Mouse (Mus musculus): ENCODE data around the gene Dffb.
A peak's percentile ranks its signal among the peaks of the same experiment; 100 is the strongest.

DNA sequence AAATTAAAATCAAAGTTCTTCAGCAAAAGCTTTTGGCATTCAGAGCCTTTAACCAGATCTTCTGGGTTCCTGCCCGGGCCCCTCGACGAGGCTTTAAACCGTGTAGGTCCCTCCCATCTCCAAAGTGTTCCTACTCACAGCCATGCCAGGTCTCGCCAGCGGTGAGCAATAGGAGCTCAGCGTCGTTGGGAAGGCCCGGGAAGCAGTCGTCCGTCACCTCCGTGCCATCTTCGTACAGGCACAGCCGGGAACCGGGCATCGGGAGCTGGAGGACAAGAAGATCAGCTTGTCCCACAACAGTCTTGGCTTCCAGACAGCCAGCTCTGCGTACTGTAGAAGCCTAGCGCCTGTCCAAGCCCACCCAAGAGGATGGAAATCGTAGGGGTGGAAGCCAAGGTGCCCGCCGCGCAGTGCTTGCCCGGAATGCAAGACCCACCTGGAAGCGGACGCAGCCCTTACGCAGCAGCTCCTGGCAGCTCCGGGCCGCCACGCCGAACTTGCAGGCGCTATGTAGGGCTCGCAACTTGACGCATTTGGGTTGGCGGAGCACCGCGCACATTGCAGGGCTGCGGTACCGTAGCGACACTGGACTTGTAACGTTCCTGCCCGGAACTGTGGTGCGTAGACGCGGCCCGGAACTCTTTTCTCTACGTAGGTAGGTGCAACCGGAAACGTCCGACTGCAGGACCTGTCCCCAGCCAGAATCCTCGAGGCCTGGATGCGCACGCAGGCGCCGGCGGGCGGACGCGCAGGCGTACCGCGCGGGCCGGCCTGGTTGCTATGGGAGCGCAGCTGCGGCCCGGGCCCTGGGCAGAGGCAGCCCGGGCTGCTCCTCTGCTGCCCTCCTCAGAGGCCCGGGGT is at the start of gene Dffb, which contains the start of gene Cep104:
- TF ChIP-seq POLR2A (IDR thresholded peaks at IDR 0.05; ENCODE audit: insufficient read depth, low read depth, low read length): peak; percentile 70; the same call in 1 of the 2 replicates
- no peak for TF ChIP-seq CTCF (IDR thresholded peaks at IDR 0.05)
- 0 out of 2 replicates have a peak, but pooled peaks have one; percentile 57 for TF ChIP-seq EP300 (IDR thresholded peaks at IDR 0.05; ENCODE audit: insufficient read depth, low read depth, low read length)

Data from heart, adult 2 months (tissue).